Mouse (Mus musculus): ENCODE results near the gene Lypd6b. TPM values are rescaled to one million over a fixed set of nuclear protein-coding genes. Genes with fewer than 3 reads are reported as not detected.

Gene Lypd6b
- polyA plus RNA-seq, 1 experiment = 6.8 TPM

GRCm38 (mm10) chr2:49822312-49822711, 34.8 kb downstream of the Lypd6b start:
- no peak for DNase-seq (ENCODE audit: low spot score)

- no peak for DNase-seq (ENCODE audit: low spot score)
Observed at GRCm38 (mm10) chr2:49825588-49825987, 38.1 kb downstream of the Lypd6b start.

GRCm38 (mm10) chr2:49827756-49828155, 40.3 kb downstream of the Lypd6b start:
- DNase-seq (ENCODE audit: low spot score) = no peak

- DNase-seq (ENCODE audit: low spot score) = no peak
Observed at GRCm38 (mm10) chr2:49830369-49830768, 42.9 kb downstream of the Lypd6b start.

GRCm38 (mm10) chr2:49832277-49832803, 44.9 kb downstream of the Lypd6b start:
- no peak for DNase-seq (ENCODE audit: low spot score)

- DNase-seq (ENCODE audit: low spot score) = no peak
Observed at GRCm38 (mm10) chr2:49837454-49838059, 50.1 kb downstream of the Lypd6b start.

GRCm38 (mm10) chr2:49838611-49839010, 51.1 kb downstream of the Lypd6b start:
- no peak for DNase-seq (ENCODE audit: low spot score)

GRCm38 (mm10) chr2:49840573-49840972, 53.1 kb downstream of the Lypd6b start:
- DNase-seq (ENCODE audit: low spot score) = no peak

- DNase-seq (ENCODE audit: low spot score) = no peak
Observed at GRCm38 (mm10) chr2:49841089-49841488, 53.6 kb downstream of the Lypd6b start.

GRCm38 (mm10) chr2:49845104-49845503, 57.6 kb downstream of the Lypd6b start:
- no peak for DNase-seq (ENCODE audit: low spot score)

- no peak for DNase-seq (ENCODE audit: low spot score)
Observed at GRCm38 (mm10) chr2:49846097-49846496, 58.6 kb downstream of the Lypd6b start.

- no peak for DNase-seq (ENCODE audit: low spot score)
Observed at GRCm38 (mm10) chr2:49846880-49847279, 59.4 kb downstream of the Lypd6b start.

GRCm38 (mm10) chr2:49847831-49848230, 60.3 kb downstream of the Lypd6b start:
- no peak for DNase-seq (ENCODE audit: low spot score)

- DNase-seq (ENCODE audit: low spot score) = no peak
Observed at GRCm38 (mm10) chr2:49849771-49850170, 62.3 kb downstream of the Lypd6b start.

- no peak for DNase-seq (ENCODE audit: low spot score)
Observed at GRCm38 (mm10) chr2:49851977-49852376, 64.5 kb downstream of the Lypd6b start.

GRCm38 (mm10) chr2:49856161-49856564, 68.7 kb downstream of the Lypd6b start:
- no peak for DNase-seq (ENCODE audit: low spot score)

GRCm38 (mm10) chr2:49856584-49856983, 69.1 kb downstream of the Lypd6b start:
- no peak for DNase-seq (ENCODE audit: low spot score)

GRCm38 (mm10) chr2:49860219-49860962, 72.9 kb downstream of the Lypd6b start:
- no peak for DNase-seq (ENCODE audit: low spot score)

GRCm38 (mm10) chr2:49860969-49861592, 73.6 kb downstream of the Lypd6b start:
- no peak for DNase-seq (ENCODE audit: low spot score)

GRCm38 (mm10) chr2:49861658-49862057, 74.2 kb downstream of the Lypd6b start:
- no peak for DNase-seq (ENCODE audit: low spot score)

- no peak for DNase-seq (ENCODE audit: low spot score)
Observed at GRCm38 (mm10) chr2:49868116-49868858, 80.8 kb downstream of the Lypd6b start.

- no peak for DNase-seq (ENCODE audit: low spot score)
Observed at GRCm38 (mm10) chr2:49869044-49869443, 81.6 kb downstream of the Lypd6b start.

Measured in urinary bladder, adult 2 months (tissue).